ENCODE assay signal across 12 mouse cellular contexts in the genomic region with DNA sequence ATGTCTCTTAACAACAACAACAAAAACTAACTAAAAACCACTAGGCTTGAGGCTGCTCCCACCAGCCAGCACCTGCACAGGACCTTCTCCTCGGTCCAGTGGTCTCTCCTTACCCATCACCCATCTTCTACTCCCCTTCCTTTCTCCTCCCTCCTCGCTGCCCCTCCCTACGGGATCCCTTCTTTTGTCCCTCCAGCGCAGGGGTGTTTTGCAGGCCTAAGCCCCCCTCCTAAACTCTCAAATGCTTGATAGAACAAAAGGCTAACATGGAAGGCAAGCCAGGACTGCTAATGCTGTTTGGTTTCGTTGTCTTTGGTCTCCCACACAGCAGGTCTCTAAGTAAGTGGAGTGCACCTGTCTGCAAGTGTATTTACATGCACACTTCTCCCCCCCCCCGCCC. TPM values are rescaled to one million over a fixed set of nuclear protein-coding genes. Genes with fewer than 3 reads are reported as not detected.
DNase-seq lines count a peak whose midpoint lies in the region; ATAC-seq and TF ChIP-seq lines count a peak whose summit lies in the region.
"Had no signal": no experiment of that assay in that cellular context is flagged by ENCODE, and none has a peak within 500 bp of the region (broad histone marks: within the 10 kb centered on the region; RNA-seq: fewer than 3 reads in every experiment).

No protein-coding gene starts in this region.

- 38% methylated on average over 6 of the region's 6 CpGs for WGBS in intestine, embryonic 16.5 days
- 40% methylated on average over 6 of the region's 6 CpGs for WGBS in intestine, embryonic 15.5 days
- 3% methylated on average over 6 of the region's 6 CpGs for WGBS in forebrain, embryonic 14.5 days
- WGBS in midbrain, embryonic 11.5 days: 4% methylated on average over 6 of the region's 6 CpGs
- WGBS in liver, postnatal 0 days (ENCODE audit: insufficient replicate concordance): 45% methylated on average over 5 of the region's 6 CpGs

- H3K27ac ChIP-seq in intestine, embryonic 16.5 days (ENCODE audit: low read length): no peak overlapping the region
- no peak overlapping the region for H3K27ac ChIP-seq in intestine, embryonic 15.5 days
- peak overlapping the region; percentile 35; the same call in 1 of the 2 replicates for H3K27ac ChIP-seq in forebrain, embryonic 14.5 days (ENCODE audit: low read depth, low read length)
- H3K27ac ChIP-seq in midbrain, embryonic 11.5 days (ENCODE audit: low read depth, low read length): peak overlapping the region; percentile 15; the same call in 1 of the 2 replicates
- no peak overlapping the region for H3K27ac ChIP-seq in liver, postnatal 0 days (ENCODE audit: low read depth)
- H3K27ac ChIP-seq: liver, embryonic 13.5 days; neural tube, embryonic 12.5 days had no signal

- ATAC-seq in intestine, embryonic 16.5 days: no peak
- ATAC-seq in intestine, embryonic 15.5 days: no peak
- ATAC-seq in forebrain, embryonic 14.5 days: peak; percentile 19; the same call in 1 of the 2 replicates
- peak; percentile 50 for ATAC-seq in midbrain, embryonic 11.5 days (ENCODE audit: low FRiP score)
- no peak for ATAC-seq in liver, postnatal 0 days
- no peak for ATAC-seq in granulocyte monocyte progenitor cell, adult 5-6 weeks (replicated peaks; ENCODE audit: poor library complexity, severe bottlenecking)

- TF ChIP-seq EP300 in liver, postnatal 0 days (IDR thresholded peaks at IDR 0.05; ENCODE audit: low read depth): no peak

- no peak overlapping the region for H3K9ac ChIP-seq in intestine, embryonic 16.5 days (ENCODE audit: low read depth, low read length)
- H3K9ac ChIP-seq in intestine, embryonic 15.5 days: no peak overlapping the region
- no peak overlapping the region; the same call in 1 of the 2 replicates for H3K9ac ChIP-seq in forebrain, embryonic 14.5 days (ENCODE audit: low read length)
- no peak overlapping the region for H3K9ac ChIP-seq in midbrain, embryonic 11.5 days (ENCODE audit: low read length)
- no peak overlapping the region for H3K9ac ChIP-seq in liver, postnatal 0 days (replicated peaks)
- H3K9ac ChIP-seq: liver, embryonic 13.5 days had no signal

- no peaks in the 10 kb centered on the region for H3K36me3 ChIP-seq in intestine, embryonic 16.5 days (ENCODE audit: control insufficient read depth, insufficient read depth, low read length)
- H3K36me3 ChIP-seq in intestine, embryonic 15.5 days: no peaks in the 10 kb centered on the region
- no peaks in the 10 kb centered on the region for H3K36me3 ChIP-seq in forebrain, embryonic 14.5 days (ENCODE audit: control insufficient read depth, insufficient read depth, low read length)
- H3K36me3 ChIP-seq in midbrain, embryonic 11.5 days (ENCODE audit: control insufficient read depth, insufficient read depth, low read length): no peaks in the 10 kb centered on the region
- no peaks in the 10 kb centered on the region for H3K36me3 ChIP-seq in liver, postnatal 0 days (replicated peaks; ENCODE audit: insufficient read depth, low read length)
- H3K36me3 ChIP-seq: liver, embryonic 13.5 days; neural tube, embryonic 12.5 days had no signal

- H3K27me3 ChIP-seq in intestine, embryonic 16.5 days (replicated peaks; ENCODE audit: control insufficient read depth, insufficient read depth, low read length): 0 out of 2 replicates have a peak, but pooled peaks cover 6% of the 10 kb centered on the region
- peaks cover 11% of the 10 kb centered on the region for H3K27me3 ChIP-seq in intestine, embryonic 15.5 days (replicated peaks)
- no peaks in the 10 kb centered on the region for H3K27me3 ChIP-seq in forebrain, embryonic 14.5 days (replicated peaks; ENCODE audit: control insufficient read depth, insufficient read depth, low read length)
- no peaks in the 10 kb centered on the region for H3K27me3 ChIP-seq in midbrain, embryonic 11.5 days (ENCODE audit: control insufficient read depth, insufficient read depth, low read length)
- H3K27me3 ChIP-seq in liver, postnatal 0 days (ENCODE audit: insufficient read depth, low read length): peaks cover 20% of the 10 kb centered on the region
- H3K27me3 ChIP-seq: neural tube, embryonic 12.5 days had no signal

- TF ChIP-seq POLR2A in brain, embryonic 14.5 days (IDR thresholded peaks at IDR 0.05; ENCODE audit: borderline replicate concordance, extremely low read depth, insufficient read depth, insufficient read length, poor library complexity, severe bottlenecking): no peak

- DNase-seq in brain, embryonic 14.5 days (ENCODE audit: low read depth): peak; percentile 55
- no peak for DNase-seq in forebrain, embryonic 14.5 days (ENCODE audit: low spot score)
- peak; percentile 88 for DNase-seq in midbrain, embryonic 11.5 days (ENCODE audit: low spot score, missing footprints)
- no peak for DNase-seq in adipocyte (ENCODE audit: low spot score)
- no peak for DNase-seq in liver, postnatal 0 days
- DNase-seq: cerebellum, adult 11 months; liver, embryonic 13.5 days had no signal

- H3K9me3 ChIP-seq in intestine, embryonic 16.5 days (ENCODE audit: control insufficient read depth, low read length): no peaks in the 10 kb centered on the region
- H3K9me3 ChIP-seq in intestine, embryonic 15.5 days: no peaks in the 10 kb centered on the region
- no peaks in the 10 kb centered on the region for H3K9me3 ChIP-seq in forebrain, embryonic 14.5 days (replicated peaks; ENCODE audit: control insufficient read depth, low read length)
- H3K9me3 ChIP-seq in midbrain, embryonic 11.5 days (ENCODE audit: control insufficient read depth, low read length): no peaks in the 10 kb centered on the region
- no peaks in the 10 kb centered on the region for H3K9me3 ChIP-seq in liver, postnatal 0 days (ENCODE audit: low read length)
- H3K9me3 ChIP-seq: liver, embryonic 13.5 days; neural tube, embryonic 12.5 days had no signal

- no peak overlapping the region for H3K4me3 ChIP-seq in intestine, embryonic 16.5 days (ENCODE audit: low read length)
- no peak overlapping the region for H3K4me3 ChIP-seq in intestine, embryonic 15.5 days (replicated peaks)
- H3K4me3 ChIP-seq in forebrain, embryonic 14.5 days (ENCODE audit: low read depth, low read length): no peak overlapping the region
- no peak overlapping the region for H3K4me3 ChIP-seq in midbrain, embryonic 11.5 days (ENCODE audit: low read depth, low read length)
- H3K4me3 ChIP-seq in liver, postnatal 0 days (ENCODE audit: low read depth, low read length): no peak overlapping the region
- H3K4me3 ChIP-seq: erythroblast, embryonic 14.5 days; liver, embryonic 13.5 days; neural tube, embryonic 12.5 days had no signal

- H3K4me2 ChIP-seq in intestine, embryonic 16.5 days (ENCODE audit: low read depth, low read length): 0 out of 2 replicates have a peak overlapping the region, but pooled peaks have one; percentile 21
- H3K4me2 ChIP-seq in intestine, embryonic 15.5 days (replicated peaks): no peak overlapping the region
- no peak overlapping the region; the same call in 1 of the 2 replicates for H3K4me2 ChIP-seq in forebrain, embryonic 14.5 days (ENCODE audit: low read length)
- H3K4me2 ChIP-seq in midbrain, embryonic 11.5 days: no peak overlapping the region
- no peak overlapping the region for H3K4me2 ChIP-seq in liver, postnatal 0 days (ENCODE audit: low read depth, low read length)
- H3K4me2 ChIP-seq: liver, embryonic 13.5 days had no signal

- no peak for TF ChIP-seq CTCF in brain, embryonic 14.5 days (IDR thresholded peaks at IDR 0.05; ENCODE audit: borderline replicate concordance, extremely low read depth, insufficient read depth, insufficient read length)
- no peak for TF ChIP-seq CTCF in liver, postnatal 0 days (IDR thresholded peaks at IDR 0.05; ENCODE audit: low read depth)

- peaks cover 4% of the 10 kb centered on the region; the same call in 1 of the 2 replicates for H3K4me1 ChIP-seq in intestine, embryonic 16.5 days (ENCODE audit: control insufficient read depth, insufficient read depth, low read length)
- H3K4me1 ChIP-seq in intestine, embryonic 15.5 days (replicated peaks): peaks cover 3% of the 10 kb centered on the region; the same call in 1 of the 2 replicates
- H3K4me1 ChIP-seq in forebrain, embryonic 14.5 days (ENCODE audit: control insufficient read depth, insufficient read depth, low read length): peaks cover 15% of the 10 kb centered on the region
- peaks cover 27% of the 10 kb centered on the region for H3K4me1 ChIP-seq in midbrain, embryonic 11.5 days (ENCODE audit: control insufficient read depth, insufficient read depth, low read length)
- no peaks in the 10 kb centered on the region for H3K4me1 ChIP-seq in liver, postnatal 0 days (ENCODE audit: insufficient read depth)
- H3K4me1 ChIP-seq: liver, embryonic 13.5 days had no signal

RNA-seq across cellular contexts. Expression of gene Akap1, which starts 44.1 kb away (rescaled TPM):
- polyA plus RNA-seq in intestine, embryonic 16.5 days (2015; fragmentation: Nextera tagmentation; extraction: Ambion mirVana): 27.5 and 28.7 TPM in 2 replicates
- polyA plus RNA-seq in intestine, embryonic 15.5 days (2015; fragmentation: Nextera tagmentation; extraction: Ambion mirVana): 27.8 and 28.3 TPM in 2 replicates
- 52.8 and 54.1 TPM in 2 replicates for polyA plus RNA-seq in brain, embryonic 14.5 days (2012; rRNA removed)
- 18.7 and 27.7 TPM in 2 replicates for polyA plus RNA-seq in forebrain, embryonic 14.5 days (2014; fragmentation: Nextera tagmentation; extraction: Ambion mirVana)
- polyA plus RNA-seq in midbrain, embryonic 11.5 days (2014; fragmentation: Nextera tagmentation; extraction: Ambion mirVana): 13.0 and 13.6 TPM in 2 replicates
- 14.2 and 14.5 TPM in 2 replicates for polyA plus RNA-seq in liver, postnatal 0 days (2015; fragmentation: Nextera tagmentation; extraction: Ambion mirVana)
- 12.7 and 15.2 TPM in 2 replicates for total RNA-seq in granulocyte monocyte progenitor cell, adult 5-6 weeks (2014; fragmentation: Nextera tagmentation)
- 15.9 and 20.7 TPM in 2 replicates for total RNA-seq in granulocyte monocyte progenitor cell, adult 5-6 weeks (2017)

Comparison
In these comparisons a context has a peak if more than half of its experiments do, and no peak if none do; other contexts are left out.
1. ATAC-seq: peak in forebrain, embryonic 14.5 days (single experiment) and midbrain, embryonic 11.5 days (single experiment); none in intestine, embryonic 16.5 days (single experiment), intestine, embryonic 15.5 days (single experiment), liver, postnatal 0 days (single experiment) and granulocyte monocyte progenitor cell, adult 5-6 weeks (single experiment).
2. H3K27ac ChIP-seq: peak in forebrain, embryonic 14.5 days (single experiment) and midbrain, embryonic 11.5 days (single experiment); none in intestine, embryonic 16.5 days (single experiment), intestine, embryonic 15.5 days (single experiment) and liver, postnatal 0 days (single experiment).
3. DNase-seq: peak in brain, embryonic 14.5 days (single experiment) and midbrain, embryonic 11.5 days (single experiment); none in forebrain, embryonic 14.5 days (single experiment), adipocyte (single experiment) and liver, postnatal 0 days (single experiment).